Mouse (Mus musculus): ENCODE measurements around the gene Usp22. TPM values are rescaled to one million over a fixed set of nuclear protein-coding genes. Genes with fewer than 3 reads are reported as not detected.

The Usp22 gene
- 8.1 and 20.3 TPM in 2 replicates for polyA plus RNA-seq (2012)

DNA sequence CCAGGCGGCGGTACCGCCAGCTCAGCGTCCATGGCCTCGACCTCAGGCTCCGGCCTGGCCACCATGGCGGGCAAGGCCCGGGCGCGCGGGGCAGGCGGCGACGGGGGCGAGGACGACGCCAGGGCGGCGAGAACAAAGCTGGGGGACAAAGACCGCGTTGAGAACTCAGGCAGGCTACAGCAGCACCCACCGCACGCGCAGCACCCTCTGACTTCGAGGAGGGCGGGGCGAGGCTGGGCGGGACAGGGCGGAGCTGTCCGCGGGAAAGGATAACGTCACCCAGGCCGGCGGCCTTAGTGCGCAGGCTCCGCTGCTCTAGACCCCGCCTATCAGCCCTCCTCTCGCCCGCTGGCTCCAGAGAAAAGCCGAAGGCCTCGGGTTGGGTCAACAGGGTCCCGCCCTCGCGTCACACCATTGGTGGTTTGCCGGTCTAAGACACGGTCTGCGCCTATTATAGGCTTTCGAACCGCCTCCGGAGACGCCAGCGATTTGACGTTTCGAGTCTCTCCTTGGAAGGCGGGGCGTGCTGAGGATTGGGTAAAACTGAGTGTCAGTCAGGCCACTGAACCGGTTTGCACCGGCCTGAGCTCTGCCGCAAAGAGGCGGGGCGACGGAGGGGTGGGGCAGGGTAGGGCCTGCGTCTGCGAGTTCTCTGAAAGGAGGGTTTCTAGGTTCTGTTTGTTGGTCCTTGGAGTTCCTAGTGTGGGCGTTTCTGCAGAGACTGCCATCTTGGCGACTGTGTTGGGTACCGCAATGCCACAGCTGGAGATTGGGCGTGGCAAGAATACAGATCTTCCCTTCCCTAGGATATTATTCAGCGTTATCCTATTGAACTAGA, at the start of gene Usp22:
TSS of gene Usp22 (minus strand) at position 235 of the 838 bp plus-strand sequence.
- no peak for TF ChIP-seq GATA1 (IDR thresholded peaks at IDR 0.05; ENCODE audit: low read length)

DNA sequence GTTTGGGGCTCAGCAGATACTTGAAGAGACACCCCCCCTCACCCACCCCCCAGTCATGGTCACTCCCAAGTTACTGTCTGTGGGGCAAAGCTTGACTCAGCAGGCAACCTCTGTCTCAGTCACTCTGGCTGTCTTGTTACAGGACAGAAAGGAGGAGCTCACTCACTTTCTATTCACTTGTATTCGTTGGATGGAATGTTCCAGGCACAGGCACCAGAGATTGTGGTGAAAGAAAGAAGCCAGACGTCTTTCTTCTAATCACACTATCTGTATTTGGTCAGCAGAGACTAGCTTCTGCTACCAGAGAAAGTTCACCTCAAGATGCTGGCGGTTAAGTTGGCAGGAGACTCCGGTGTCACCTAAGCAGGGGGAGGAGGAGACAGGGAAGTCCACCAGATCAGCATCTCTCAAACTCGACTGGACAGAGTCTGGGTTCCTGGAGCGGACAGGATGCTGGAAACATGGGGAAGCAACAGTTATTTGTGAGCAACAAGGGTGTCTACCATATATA, 49.4 kb upstream of the Usp22 start:
- TF ChIP-seq GATA1 (IDR thresholded peaks at IDR 0.05; ENCODE audit: low read length) = no peak

DNA sequence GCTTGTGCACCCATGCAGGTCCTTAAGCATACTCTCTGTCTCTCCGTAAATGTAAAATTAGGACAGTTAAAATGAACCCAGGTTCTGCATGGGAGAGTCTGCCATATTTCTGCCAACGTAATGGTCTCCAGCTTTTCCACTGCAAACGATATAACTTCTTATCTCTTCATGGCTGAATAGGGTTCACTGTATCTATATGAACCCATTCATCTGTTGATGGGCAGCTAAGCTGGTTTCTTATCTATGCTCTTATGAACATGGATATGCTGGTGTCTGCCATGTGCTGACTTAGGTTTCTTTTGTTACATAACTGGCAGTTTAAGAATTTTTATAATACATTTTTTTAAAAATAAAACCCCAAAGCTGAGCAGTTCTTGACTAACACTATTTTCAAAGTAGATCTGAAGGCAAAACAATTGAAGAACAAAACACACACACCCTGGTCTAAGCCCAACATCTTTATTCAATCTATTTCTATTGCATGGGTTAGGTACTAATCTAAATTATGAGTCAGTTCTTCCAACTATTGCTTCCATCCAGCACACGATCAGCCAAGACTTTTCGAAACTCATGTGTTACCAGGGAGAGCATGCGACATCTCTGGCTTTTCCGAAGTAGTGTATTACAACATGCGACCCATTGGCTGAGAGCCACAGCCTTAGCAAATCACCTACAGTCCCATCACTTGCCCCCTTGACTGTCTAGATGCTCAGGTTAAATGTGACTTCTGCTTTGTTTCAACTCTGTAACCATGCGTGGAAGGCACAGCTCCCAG, 48.3 kb upstream of the Usp22 start:
- peak; percentile 23 for TF ChIP-seq GATA1 (IDR thresholded peaks at IDR 0.05; ENCODE audit: low read length)

DNA sequence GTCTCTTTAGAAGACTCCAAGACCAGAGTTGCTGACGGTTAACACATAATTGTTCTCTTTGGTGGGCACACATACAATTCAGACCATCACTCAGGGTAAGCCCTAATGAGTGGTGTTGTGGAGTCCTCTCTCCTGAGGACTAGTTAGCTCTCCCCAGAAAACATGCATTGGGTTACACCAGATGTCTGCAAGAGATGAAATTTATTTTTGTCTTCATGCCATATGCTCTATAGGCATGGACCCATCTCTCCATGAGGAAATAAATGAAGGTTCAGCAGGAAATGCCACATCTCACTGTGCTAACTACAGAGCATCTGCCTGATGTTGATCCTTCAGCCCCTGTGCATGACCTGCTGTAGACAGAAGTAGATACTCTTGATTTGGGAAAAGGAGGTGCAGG, 47.2 kb upstream of the Usp22 start:
- no peak for TF ChIP-seq GATA1 (IDR thresholded peaks at IDR 0.05; ENCODE audit: low read length)

DNA sequence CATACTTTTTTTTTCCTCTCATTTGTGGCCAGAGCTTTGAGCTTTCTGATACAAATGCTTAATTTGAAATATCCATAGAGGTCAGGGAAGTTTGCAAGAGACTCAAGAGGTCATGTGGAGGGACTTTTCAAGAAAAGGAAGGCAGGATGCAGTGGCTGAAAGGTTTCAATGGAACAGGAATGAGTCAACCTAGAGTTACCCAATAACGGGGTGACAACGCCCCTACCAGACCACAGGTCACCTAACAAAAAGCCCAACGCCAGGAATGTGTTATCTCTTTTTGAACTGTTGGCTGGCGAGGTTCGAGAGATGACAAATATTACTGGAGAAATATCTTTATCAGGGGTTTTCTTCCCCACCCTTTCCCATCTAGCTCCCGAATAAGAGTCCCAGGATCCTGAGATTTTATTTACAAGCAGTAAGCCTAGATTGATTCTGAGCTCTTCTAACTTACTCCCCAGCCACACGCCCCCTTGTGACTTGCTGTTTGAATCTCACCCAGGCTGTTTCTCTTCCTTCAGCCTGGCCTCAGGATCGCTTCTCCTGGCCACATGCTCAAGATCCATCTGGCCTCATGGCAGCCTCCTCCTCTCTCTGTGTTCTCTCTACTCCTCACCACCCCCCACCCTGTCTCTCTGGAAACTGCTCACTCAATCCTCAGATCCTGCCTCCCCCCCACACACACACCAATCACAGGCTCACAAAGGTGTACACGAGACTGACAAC, 45.5 kb upstream of the Usp22 start:
- no peak for TF ChIP-seq GATA1 (IDR thresholded peaks at IDR 0.05; ENCODE audit: low read length)

DNA sequence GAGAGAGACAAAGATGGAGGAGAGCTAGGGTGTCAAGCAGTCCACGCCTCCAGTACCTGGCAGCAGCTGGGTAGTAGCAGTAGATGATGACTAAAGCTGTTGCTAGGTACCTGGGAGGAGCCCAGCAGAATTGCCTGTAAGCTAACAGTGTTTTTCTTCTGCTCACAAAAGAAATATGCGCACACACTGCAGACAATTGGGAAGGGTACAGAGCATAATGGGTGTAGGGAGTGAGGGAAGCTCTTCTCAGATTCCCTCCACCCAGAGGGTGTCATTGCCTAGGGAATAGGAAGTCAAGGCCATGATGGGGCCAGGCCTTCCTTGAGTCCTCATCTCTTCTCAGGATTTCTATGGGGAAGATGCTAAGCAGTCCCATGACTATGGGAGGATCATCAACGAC, 41.1 kb upstream of the Usp22 start:
- TF ChIP-seq GATA1 (IDR thresholded peaks at IDR 0.05; ENCODE audit: low read length) = no peak

DNA sequence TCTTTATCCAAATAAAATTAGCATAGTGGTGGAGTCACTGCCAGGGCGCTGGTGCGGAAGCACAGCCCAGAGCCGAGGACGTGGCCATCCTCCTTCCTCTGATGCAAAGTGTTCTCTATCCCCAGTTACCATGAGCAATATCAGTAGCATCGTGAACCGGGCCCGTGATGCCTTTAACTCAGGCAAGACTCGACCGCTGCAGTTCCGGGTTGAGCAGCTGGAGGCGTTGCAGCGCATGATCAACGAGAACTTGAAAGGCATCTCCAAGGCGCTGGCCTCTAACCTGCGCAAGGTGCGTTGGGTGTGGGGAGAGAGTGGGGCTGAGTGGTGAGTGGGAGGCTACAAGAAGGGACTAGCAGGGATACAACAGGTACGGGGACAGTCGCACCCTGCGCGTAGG, 37.2 kb upstream of the Usp22 start:
- no peak for TF ChIP-seq GATA1 (IDR thresholded peaks at IDR 0.05; ENCODE audit: low read length)

DNA sequence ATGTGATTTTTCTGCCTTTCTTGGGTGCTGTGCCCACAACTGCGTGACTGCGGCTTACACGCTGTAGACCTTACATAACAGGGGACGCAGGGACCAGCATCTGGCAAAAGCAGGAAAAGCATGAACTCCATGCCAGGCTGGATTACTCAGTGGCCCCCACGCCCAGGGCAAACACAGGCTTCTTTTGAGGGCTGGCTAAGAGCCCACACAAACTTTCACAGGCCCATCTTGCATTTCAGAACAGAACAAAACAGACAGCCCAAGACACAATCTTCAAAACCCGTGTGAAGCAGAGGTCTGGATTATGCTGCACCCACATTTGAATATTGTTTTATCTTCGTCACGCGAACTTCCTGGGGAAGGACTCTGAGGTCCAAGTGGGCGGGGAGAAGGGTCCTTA, 33.5 kb upstream of the Usp22 start:
- no peak for TF ChIP-seq GATA1 (IDR thresholded peaks at IDR 0.05; ENCODE audit: low read length)

DNA sequence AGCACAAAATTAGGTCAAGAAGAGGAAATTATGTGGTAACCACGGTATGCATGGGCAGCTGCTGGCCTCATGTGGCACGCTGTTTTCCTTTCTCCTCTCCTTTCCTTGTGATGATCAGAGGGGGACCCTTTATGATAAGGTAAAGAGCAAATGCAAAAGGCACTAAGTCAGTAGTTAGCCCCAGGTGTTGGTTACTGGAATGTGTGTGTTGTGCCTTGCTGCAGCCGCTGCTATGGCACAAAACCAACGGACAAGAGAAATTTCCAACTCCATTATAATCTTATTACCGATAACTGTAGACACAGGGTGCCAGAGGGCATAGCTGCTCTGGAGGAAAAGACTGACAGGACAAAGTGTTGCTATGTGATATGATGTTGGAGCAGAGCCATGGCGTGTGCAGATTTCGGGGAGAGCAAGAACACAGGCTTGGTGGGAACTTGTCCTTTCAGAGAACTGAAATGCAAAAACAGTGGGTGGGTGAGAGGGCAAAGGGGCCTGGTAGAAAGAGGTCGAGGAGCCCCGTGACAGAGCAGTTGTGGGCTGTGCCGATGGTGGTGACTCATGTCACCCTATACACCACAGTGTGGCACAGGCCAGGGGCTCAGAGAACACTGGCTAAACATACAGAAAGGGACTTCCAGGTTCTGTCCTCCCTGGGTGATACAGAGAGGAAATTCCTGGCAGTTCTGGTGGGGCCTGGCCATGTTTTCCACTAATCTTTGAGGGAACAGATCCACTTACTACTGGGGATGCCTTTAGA, 32.8 kb upstream of the Usp22 start, which contains the start of gene Aldh3a1:
TSS of gene Aldh3a1 (plus strand) at position 51 of the 760 bp plus-strand sequence.
- TF ChIP-seq GATA1 (IDR thresholded peaks at IDR 0.05; ENCODE audit: low read length) = no peak

DNA sequence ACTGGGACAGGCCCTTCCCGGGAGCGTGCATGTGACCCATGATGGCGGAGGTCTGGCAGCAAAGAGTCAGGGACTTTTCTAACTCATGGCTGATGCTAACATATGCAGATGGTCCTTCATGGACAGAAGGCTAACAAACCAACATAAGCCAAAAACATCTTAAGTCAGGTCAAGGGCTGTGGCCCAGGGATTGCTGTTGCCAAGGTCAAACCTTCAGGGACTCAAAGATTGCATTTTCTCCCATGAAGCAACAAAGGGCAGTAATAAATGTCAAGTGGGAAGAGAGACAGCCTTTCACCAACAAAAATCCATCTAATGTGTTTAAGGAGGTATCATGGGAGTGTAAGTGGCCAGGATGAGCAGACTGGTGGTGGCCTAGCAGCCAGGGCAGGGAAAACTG, 31.3 kb upstream of the Usp22 start:
- no peak for TF ChIP-seq GATA1 (IDR thresholded peaks at IDR 0.05; ENCODE audit: low read length)

DNA sequence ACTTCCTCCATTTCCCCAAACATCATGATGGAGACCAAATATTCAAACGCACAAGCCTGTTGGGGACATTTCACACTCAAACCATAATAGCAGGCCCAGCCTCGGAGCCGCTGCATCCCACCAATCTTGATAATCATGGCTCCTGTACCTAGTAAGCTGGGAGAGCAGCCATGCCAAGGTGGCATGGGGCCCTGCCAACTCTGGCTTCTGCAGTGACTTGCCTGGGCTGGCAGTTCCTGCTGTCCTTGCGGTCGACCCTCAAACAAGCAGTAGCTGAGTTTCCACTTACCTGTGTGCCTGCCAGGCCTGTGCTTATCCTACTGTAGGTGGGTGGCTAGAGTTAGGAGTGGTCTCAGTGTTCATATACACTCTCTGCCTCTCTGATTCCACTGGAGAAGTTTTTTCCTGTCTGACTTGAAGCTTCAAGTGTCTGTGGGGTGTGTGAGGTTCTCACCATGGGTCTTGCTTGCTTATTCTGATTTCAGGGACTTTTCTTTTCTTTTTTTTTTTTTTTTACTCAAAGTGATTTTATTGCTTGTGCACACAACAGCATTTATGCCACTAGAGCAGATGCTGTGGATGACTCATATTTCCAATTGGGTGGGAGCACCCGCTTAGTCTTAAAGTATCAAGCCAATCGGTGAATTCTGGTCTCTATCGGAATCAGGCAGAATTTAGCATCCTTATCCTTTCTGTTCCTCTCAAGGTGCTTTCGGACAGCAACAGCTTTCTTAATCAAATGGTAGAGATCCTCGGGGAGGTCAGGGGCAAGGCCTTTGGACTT, 30.5 kb upstream of the Usp22 start:
- TF ChIP-seq GATA1 (IDR thresholded peaks at IDR 0.05; ENCODE audit: low read length) = no peak

DNA sequence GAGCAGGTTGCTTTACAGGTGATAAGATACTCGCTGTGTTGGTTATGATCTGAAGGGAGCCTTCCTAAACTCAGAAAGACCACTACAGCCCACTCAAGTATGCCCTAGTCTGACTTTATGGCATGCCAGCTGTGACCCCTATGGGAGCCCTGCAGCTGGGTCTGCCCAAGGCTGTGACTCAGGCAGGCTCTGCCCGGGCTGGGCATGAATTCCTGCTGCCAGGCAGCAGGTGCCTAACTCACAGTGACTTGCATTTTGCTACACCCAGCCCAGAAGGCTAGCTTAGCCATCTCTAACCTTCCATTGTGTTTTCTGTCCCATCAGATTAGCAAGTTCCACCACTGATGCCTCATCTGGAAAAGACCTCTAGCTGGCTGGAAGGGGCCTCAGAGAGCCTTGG, 28.0 kb upstream of the Usp22 start:
- no peak for TF ChIP-seq GATA1 (IDR thresholded peaks at IDR 0.05; ENCODE audit: low read length)

DNA sequence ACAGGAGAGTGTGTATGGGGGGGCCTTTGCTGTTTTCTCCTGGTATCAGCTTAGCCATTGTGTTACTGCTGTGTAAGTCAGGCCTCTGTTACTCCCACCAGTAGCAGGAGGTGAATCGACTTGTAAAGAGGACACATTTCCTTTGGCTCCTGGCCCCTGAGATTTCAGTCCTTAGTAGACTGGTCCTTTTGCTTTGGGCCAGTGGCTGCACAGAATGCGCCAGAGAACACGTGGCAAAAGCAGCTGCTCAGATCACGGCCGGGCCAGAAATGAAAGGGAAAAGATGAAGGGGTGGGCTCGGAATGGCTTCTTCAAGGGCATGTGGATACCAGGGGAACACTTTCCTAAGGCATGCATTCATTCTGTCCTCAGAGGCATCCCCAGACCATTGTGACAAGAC, 27.3 kb upstream of the Usp22 start:
- TF ChIP-seq GATA1 (IDR thresholded peaks at IDR 0.05; ENCODE audit: low read length) = no peak

Data from G1E-ER4 (cell line).